Mouse (Mus musculus): ENCODE measurements around the gene Strn3. TPM values are rescaled to one million over a fixed set of nuclear protein-coding genes. Genes with fewer than 3 reads are reported as not detected.
A peak's percentile ranks its signal among the peaks of the same experiment; 100 is the strongest.
"Not testable (repeated sequence)": the region's sequence is repeated elsewhere in the genome, so short reads cannot be mapped to it uniquely, and the experiment has no call there.

Strn3 gene
- total and polyA plus RNA-seq, 3 experiments = 19.0 to 46.3 (median 29.4) TPM

DNA sequence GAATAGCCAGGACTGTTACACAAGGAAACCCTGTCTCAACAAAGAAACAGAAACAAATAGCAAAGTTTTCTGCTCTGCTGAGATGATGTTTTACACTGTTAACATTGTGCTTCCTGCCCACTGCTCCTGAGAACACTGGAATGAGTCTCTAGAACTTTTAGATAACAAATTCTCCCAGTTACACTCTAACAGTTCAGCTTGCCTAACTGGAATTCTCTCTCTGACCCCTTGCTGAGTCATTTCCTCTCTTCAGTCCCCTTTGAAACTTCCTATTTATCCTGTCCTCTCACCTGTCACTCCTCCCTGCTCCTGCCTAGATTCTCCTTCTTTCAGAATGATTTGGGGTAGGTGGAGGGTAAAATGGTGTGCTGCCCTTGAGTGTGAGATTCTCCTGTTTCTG, 2.4 kb upstream of the Strn3 start:
- H3K79me2 ChIP-seq (ENCODE audit: control insufficient read depth, insufficient read depth, low read length, poor library complexity) = peaks cover 23% of the 10 kb centered on the region
- no peaks in the 10 kb centered on the region for H3K9me3 ChIP-seq (replicated peaks; ENCODE audit: insufficient read depth, low read length)
- H3K36me3 ChIP-seq (ENCODE audit: control insufficient read depth in 1 of 2, insufficient read depth in 2 of 2, low read length in 2 of 2) = peaks cover 0 to 24% of the 10 kb centered on the region in 2 experiments; a peak in 2 of 4 replicates
- H3K27me3 ChIP-seq (ENCODE audit: control insufficient read depth in 1 of 2, insufficient read depth in 2 of 2, low read length in 2 of 2) = no peaks in the 10 kb centered on the region
- H3K27ac ChIP-seq (ENCODE audit: control insufficient read depth, low read depth, low read length) = peak overlapping the region; percentile 71
- TF ChIP-seq MYB (IDR thresholded peaks at IDR 0.05; ENCODE audit: low read depth, low read length) (0 out of 2 replicates have a peak, but pooled peaks have one; percentile 9), ETS1 (IDR thresholded peaks at IDR 0.05; ENCODE audit: low read depth, low read length) (0 out of 2 replicates have a peak, but pooled peaks have one; percentile 11), MXI1 (IDR thresholded peaks at IDR 0.05; ENCODE audit: low read depth, low read length) (no peak; the same call in 1 of the 2 replicates), EP300 (IDR thresholded peaks at IDR 0.05; ENCODE audit: low read depth in 1 of 2, low read length in 2 of 2) (peak in 1 of 2 experiments; percentile 21; a peak in 1 of 4 replicates), SIN3A (IDR thresholded peaks at IDR 0.05; ENCODE audit: low read length) (peak; percentile 8; the same call in 1 of the 2 replicates)
- H3K4me3 ChIP-seq (ENCODE audit: control insufficient read depth in 1 of 2, insufficient read depth in 1 of 2, low read depth in 2 of 2, low read length in 2 of 2) = peak overlapping the region; percentile 13 to 24; a peak in 1 of 4 replicates
- H3K4me1 ChIP-seq (ENCODE audit: control insufficient read depth in 1 of 2, insufficient read depth in 2 of 2, low read length in 2 of 2) = peaks cover 17 to 28% of the 10 kb centered on the region in 2 experiments
- DNase-seq (ENCODE audit: low read depth, low spot score) = peak; percentile 44
- peak overlapping the region; percentile 44 for H3K9ac ChIP-seq (ENCODE audit: control insufficient read depth, low read depth, low read length, poor library complexity, severe bottlenecking)

DNA sequence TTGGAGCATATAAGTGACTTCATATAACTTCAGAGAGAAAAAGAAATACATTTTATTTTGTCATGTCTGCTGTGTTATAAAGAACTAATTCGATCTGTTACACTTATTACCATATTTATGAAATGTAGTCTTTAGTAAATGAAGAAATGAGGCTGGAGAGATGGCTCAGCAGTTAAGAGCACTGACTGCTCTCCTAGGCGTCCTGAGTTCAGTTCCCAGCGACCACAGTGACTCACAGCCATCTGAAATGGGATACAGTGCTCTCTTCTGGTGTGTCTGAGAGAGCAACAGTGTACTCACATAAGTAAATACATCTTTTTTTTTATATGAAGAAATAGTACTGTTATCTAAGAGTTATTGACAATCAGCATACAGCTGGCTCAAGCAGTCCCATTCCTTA, 1.7 kb upstream of the Strn3 start:
- Histone ChIP-seq H3K4me3 (ENCODE audit: control insufficient read depth in 1 of 2, insufficient read depth in 1 of 2, low read depth in 2 of 2, low read length in 2 of 2) (peak overlapping the region in 1 of 2 experiments; percentile 85; a peak in 2 of 4 replicates), H3K9ac (ENCODE audit: control insufficient read depth, low read depth, low read length, poor library complexity, severe bottlenecking) (peak overlapping the region; percentile 18; the same call in 1 of the 2 replicates), H3K79me2 (ENCODE audit: control insufficient read depth, insufficient read depth, low read length, poor library complexity) (peaks cover 27% of the 10 kb centered on the region), H3K27me3 (ENCODE audit: control insufficient read depth in 1 of 2, insufficient read depth in 2 of 2, low read length in 2 of 2) (no peaks in the 10 kb centered on the region), H3K4me1 (ENCODE audit: control insufficient read depth in 1 of 2, insufficient read depth in 2 of 2, low read length in 2 of 2) (peaks cover 17 to 29% of the 10 kb centered on the region in 2 experiments), H3K9me3 (replicated peaks; ENCODE audit: insufficient read depth, low read length) (no peaks in the 10 kb centered on the region), H3K27ac (ENCODE audit: control insufficient read depth, low read depth, low read length) (peak overlapping the region; percentile 71; the same call in 1 of the 2 replicates), H3K36me3 (ENCODE audit: control insufficient read depth in 1 of 2, insufficient read depth in 2 of 2, low read length in 2 of 2) (peaks cover 0 to 29% of the 10 kb centered on the region in 2 experiments; a peak in 2 of 4 replicates)
- DNase-seq (ENCODE audit: low read depth, low spot score) = peak; percentile 65
- no peak for TF ChIP-seq MYC (IDR thresholded peaks at IDR 0.05; ENCODE audit: low read depth, low read length)
- TF ChIP-seq MAZ (IDR thresholded peaks at IDR 0.05; ENCODE audit: low read depth, low read length) = no peak
- peak; percentile 74 for TF ChIP-seq TBP (IDR thresholded peaks at IDR 0.05; ENCODE audit: low read depth, low read length)
- TF ChIP-seq CTCF (IDR thresholded peaks at IDR 0.05 in 2 of 3, conservative IDR thresholded peaks at IDR 0.05 in 1 of 3; ENCODE audit: control insufficient read depth in 1 of 3, insufficient read depth in 1 of 3, low read depth in 2 of 3, low read length in 3 of 3, poor library complexity in 1 of 3, severe bottlenecking in 1 of 3) = peak in 1 of 3 experiments; percentile 6; a peak in 1 of 6 replicates
- no peak for TF ChIP-seq TAL1 (IDR thresholded peaks at IDR 0.05; ENCODE audit: low read length)
- TF ChIP-seq NELFE (IDR thresholded peaks at IDR 0.05; ENCODE audit: low read depth, low read length) = no peak
- TF ChIP-seq KAT2A (conservative IDR thresholded peaks at IDR 0.05; ENCODE audit: low read depth, low read length) = no peak
- no peak for TF ChIP-seq ZKSCAN1 (IDR thresholded peaks at IDR 0.05; ENCODE audit: low read depth, low read length)
- TF ChIP-seq UBTF (IDR thresholded peaks at IDR 0.05; ENCODE audit: borderline replicate concordance, insufficient read depth, low read depth, low read length) = no peak

GRCm38 (mm10) chr12:51692870-51693269, 1.2 kb upstream of the Strn3 start:
- peak overlapping the region; percentile 62 to 85 for H3K4me3 ChIP-seq (ENCODE audit: control insufficient read depth in 1 of 2, insufficient read depth in 1 of 2, low read depth in 2 of 2, low read length in 2 of 2)
- not testable (repeated sequence) for H3K9me3 ChIP-seq (replicated peaks; ENCODE audit: insufficient read depth, low read length); H3K27me3 ChIP-seq (ENCODE audit: control insufficient read depth in 1 of 2, insufficient read depth in 2 of 2, low read length in 2 of 2)
- H3K27ac ChIP-seq (ENCODE audit: control insufficient read depth, low read depth, low read length) = peak overlapping the region; percentile 61; the same call in 1 of the 2 replicates
- H3K36me3 ChIP-seq (ENCODE audit: control insufficient read depth in 1 of 2, insufficient read depth in 2 of 2, low read length in 2 of 2) = peaks cover 0 to 32% of the 10 kb centered on the region in 2 experiments; a peak in 2 of 4 replicates
- TF ChIP-seq TCF12 (IDR thresholded peaks at IDR 0.05; ENCODE audit: low read depth, low read length) = 0 out of 2 replicates have a peak, but pooled peaks have one; percentile 5
- H3K79me2 ChIP-seq (ENCODE audit: control insufficient read depth, insufficient read depth, low read length, poor library complexity) = peaks cover 32% of the 10 kb centered on the region
- H3K9ac ChIP-seq (ENCODE audit: control insufficient read depth, low read depth, low read length, poor library complexity, severe bottlenecking) = peak overlapping the region; percentile 76
- peaks cover 17 to 29% of the 10 kb centered on the region in 2 experiments for H3K4me1 ChIP-seq (ENCODE audit: control insufficient read depth in 1 of 2, insufficient read depth in 2 of 2, low read length in 2 of 2)
- peak; percentile 46 for DNase-seq (ENCODE audit: low read depth, low spot score)
